Mouse (Mus musculus): ENCODE measurements around the gene Tas2r122. TPM values are rescaled to one million over a fixed set of nuclear protein-coding genes. Genes with fewer than 3 reads are reported as not detected.

Tas2r122 gene
- polyA plus RNA-seq (2012; rRNA removed; ENCODE audit: low replicate concordance), result not detected in 2 replicates

GRCm38 (mm10) chr6:132711828-132712227 lies at the start of gene Tas2r122:
Gene Tas2r122, minus strand, starts transcription at chr6:132711928.

GRCm38 (mm10) chr6:132754430-132754829 lies 42.7 kb upstream of the Tas2r122 start, which contains the start of gene Tas2r124:
Gene Tas2r124, plus strand, starts transcription at chr6:132754730.

GRCm38 (mm10) chr6:132737935-132738334 lies 26.2 kb upstream of the Tas2r122 start, which contains the start of gene Tas2r115:
Gene Tas2r115, minus strand, starts transcription at chr6:132738035.

GRCm38 (mm10) chr6:132700907-132701306 lies 10.8 kb downstream of the Tas2r122 start, which contains the start of gene Tas2r121:
Gene Tas2r121, minus strand, starts transcription at chr6:132701007.

Other genes starting within 250 kb of the Tas2r122 start
- gene Prh1, start 142.1 kb downstream of the Tas2r122 start, polyA plus RNA-seq (2012; rRNA removed; ENCODE audit: low replicate concordance), result not detected in 2 replicates
- gene Prp2, start 116.0 kb downstream of the Tas2r122 start, polyA plus RNA-seq (2012; rRNA removed; ENCODE audit: low replicate concordance), result not detected in 2 replicates
- not detected in 2 replicates for gene A630073D07Rik, start 60.4 kb downstream of the Tas2r122 start, polyA plus RNA-seq (2012; rRNA removed; ENCODE audit: low replicate concordance)
- gene Tas2r120, start 55.0 kb downstream of the Tas2r122 start, polyA plus RNA-seq (2012; rRNA removed; ENCODE audit: low replicate concordance), result not detected in 2 replicates
- not detected in 2 replicates for gene Tas2r121, start 10.9 kb downstream of the Tas2r122 start, polyA plus RNA-seq (2012; rRNA removed; ENCODE audit: low replicate concordance)
- not detected in 2 replicates for gene Tas2r115, start 26.1 kb upstream of the Tas2r122 start, polyA plus RNA-seq (2012; rRNA removed; ENCODE audit: low replicate concordance)
- not detected in 2 replicates for gene Tas2r124, start 42.8 kb upstream of the Tas2r122 start, polyA plus RNA-seq (2012; rRNA removed; ENCODE audit: low replicate concordance)
- not detected in 2 replicates for gene Tas2r102, start 50.2 kb upstream of the Tas2r122 start, polyA plus RNA-seq (2012; rRNA removed; ENCODE audit: low replicate concordance)
- not detected in 2 replicates for gene Tas2r136, start 66.2 kb upstream of the Tas2r122 start, polyA plus RNA-seq (2012; rRNA removed; ENCODE audit: low replicate concordance)
- gene Tas2r117, start 90.9 kb upstream of the Tas2r122 start, polyA plus RNA-seq (2012; rRNA removed; ENCODE audit: low replicate concordance), result not detected in 2 replicates
- not detected in 2 replicates for gene Tas2r123, start 135.2 kb upstream of the Tas2r122 start, polyA plus RNA-seq (2012; rRNA removed; ENCODE audit: low replicate concordance)
- gene Tas2r116, start 143.5 kb upstream of the Tas2r122 start, polyA plus RNA-seq (2012; rRNA removed; ENCODE audit: low replicate concordance), result not detected in 2 replicates
- not detected in 2 replicates for gene Tas2r110, start 156.1 kb upstream of the Tas2r122 start, polyA plus RNA-seq (2012; rRNA removed; ENCODE audit: low replicate concordance)
- gene Tas2r113, start 181.1 kb upstream of the Tas2r122 start, polyA plus RNA-seq (2012; rRNA removed; ENCODE audit: low replicate concordance), result not detected in 2 replicates
- gene Tas2r125, start 197.7 kb upstream of the Tas2r122 start, polyA plus RNA-seq (2012; rRNA removed; ENCODE audit: low replicate concordance), result not detected in 2 replicates
- not detected in 2 replicates for gene Tas2r129, start 239.2 kb upstream of the Tas2r122 start, polyA plus RNA-seq (2012; rRNA removed; ENCODE audit: low replicate concordance)
- gene Tas2r131, start 246.0 kb upstream of the Tas2r122 start, polyA plus RNA-seq (2012; rRNA removed; ENCODE audit: low replicate concordance), result not detected in 2 replicates

All from mammary gland, adult 2 months (tissue).